Mouse (Mus musculus): Measurements from ENCODE around the gene Bcl9.

GRCm38 (mm10) chr3:97209351-97209750 is 88.4 kb downstream of the Bcl9 start:
- TF ChIP-seq CTCF (IDR thresholded peaks at IDR 0.05; ENCODE audit: borderline replicate concordance, insufficient read depth, low read length) = no peak
- TF ChIP-seq POLR2A (IDR thresholded peaks at IDR 0.05; ENCODE audit: low read depth, low read length) = no peak
